Mouse (Mus musculus) erythroblast, adult 5-6 weeks (primary cell): Measurements from ENCODE around the gene Dnajc28. TPM values are rescaled to one million over a fixed set of nuclear protein-coding genes. Genes with fewer than 3 reads are reported as not detected.
"Not testable (repeated sequence)": the region's sequence is repeated elsewhere in the genome, so short reads cannot be mapped to it uniquely, and the experiment has no call there.

ENCODE experiments used
- ATAC-seq: replicated peaks from 2 replicates; pipeline ENCODE4 v1.8.0; 2016; ENCODE audit warnings: moderate number of reproducible peaks, mild to moderate bottlenecking, moderate TSS enrichment, inconsistent platforms; ENCODE audit not compliant: poor library complexity, low FRiP score, severe bottlenecking
- total RNA-seq, 2 experiments: library from RNA; stranded (forward) in 1 of 2; stranded (reverse) in 1 of 2; fragments of 150-400 nt in 1 of 2; fragments of 200-764, 138-1000 nt in 1 of 2; gene quantifications; 2 replicates each; pipeline versions ENCODE4 v1.2.3 to v1.2.4; 2015 to 2017; ENCODE audit warnings: low replicate concordance in 2 of 2

Gene Dnajc28
- total RNA-seq (2015; ENCODE audit: low replicate concordance) (4.2 TPM in 2 replicates), total RNA-seq (2017; ENCODE audit: low replicate concordance) (9.5 and 12.0 TPM in 2 replicates)

DNA sequence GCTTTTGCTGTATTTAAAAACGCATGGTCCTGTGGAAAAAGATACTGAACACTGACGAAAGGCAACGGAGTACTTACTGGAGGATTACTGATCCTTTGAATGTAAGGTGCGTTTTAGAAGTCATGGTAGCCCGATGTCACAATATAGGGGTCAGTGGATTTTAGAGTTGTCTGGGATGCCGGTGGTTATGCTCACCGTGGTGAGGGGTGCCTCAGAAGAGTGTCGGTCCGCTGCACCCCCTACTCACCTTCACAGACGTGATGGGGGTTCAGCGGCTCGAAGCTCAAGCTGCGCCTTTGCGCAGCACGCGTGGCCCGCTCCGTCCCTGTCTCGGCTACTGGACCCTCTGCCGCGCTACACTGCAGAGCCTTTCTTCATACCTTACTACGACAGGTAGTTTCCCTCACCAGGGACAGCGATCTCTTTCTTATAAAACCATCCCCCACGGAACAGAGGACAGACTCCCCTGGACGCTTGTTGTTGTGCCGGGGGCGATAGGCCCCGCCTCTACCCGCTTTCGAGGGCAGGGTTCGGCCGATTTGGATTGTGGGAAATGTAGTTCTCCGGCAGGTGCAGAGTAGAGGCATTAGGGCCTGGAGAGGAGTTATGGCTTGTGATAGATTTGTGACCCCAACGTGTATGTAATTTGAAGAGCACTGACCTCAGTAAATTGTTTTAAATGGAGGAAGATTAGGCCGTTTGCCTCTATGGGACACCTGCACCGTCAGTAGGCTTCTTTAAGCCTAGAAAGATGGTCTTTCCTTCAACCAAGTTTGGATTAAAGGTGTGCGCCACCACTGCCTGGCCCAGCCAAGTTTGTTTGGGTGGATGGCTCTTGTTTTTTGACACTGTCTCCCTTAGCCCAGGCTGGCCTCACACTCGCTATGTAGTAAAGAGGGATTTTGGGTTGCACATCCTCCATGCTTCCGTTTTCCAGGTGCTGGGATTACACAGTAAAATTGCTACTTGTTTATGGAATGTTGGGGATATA, at the start of gene Dnajc28:
TSS of gene Dnajc28 (minus strand) at position 516 of the 991 bp plus-strand sequence.
- ATAC-seq: peak; percentile 96

DNA sequence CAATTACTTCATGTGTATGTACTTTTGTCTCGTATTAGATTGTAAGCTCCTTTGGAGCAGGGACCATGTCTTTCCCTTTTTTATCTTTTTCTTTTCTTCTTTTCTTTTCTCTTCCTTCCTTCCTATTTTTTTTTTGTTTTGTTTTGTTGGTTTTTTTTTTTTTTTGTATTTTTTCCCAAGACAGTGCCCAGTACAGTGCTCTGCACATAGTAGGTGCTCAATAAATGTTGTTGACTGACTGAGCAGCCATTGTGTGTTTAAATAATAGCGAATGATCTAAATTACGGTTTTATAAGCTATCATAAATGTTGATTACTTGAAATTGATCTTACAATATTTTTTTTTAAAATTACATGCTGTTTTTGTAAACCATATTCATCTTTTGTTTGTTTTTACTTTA, 45.0 kb upstream of the Dnajc28 start:
- ATAC-seq: no peak

DNA sequence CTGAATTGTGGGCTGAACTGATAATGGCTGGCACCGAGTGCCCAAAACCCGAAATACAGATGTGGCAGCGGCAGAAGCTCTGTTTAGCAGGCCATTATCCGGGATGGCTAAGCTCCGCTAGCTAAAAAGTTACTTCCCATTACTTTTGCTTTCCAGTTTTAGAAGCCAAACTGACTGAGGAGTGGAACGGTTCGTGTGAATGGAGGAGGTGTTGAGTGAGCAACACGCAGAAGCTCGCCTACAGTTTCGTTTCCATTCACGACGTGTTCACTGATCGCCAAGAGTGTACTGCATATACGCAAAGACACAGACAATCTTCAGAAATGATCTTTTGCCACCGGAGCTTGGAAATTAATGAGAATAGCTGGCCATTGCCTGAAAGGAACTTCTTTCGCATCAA, 43.5 kb upstream of the Dnajc28 start:
- no peak for ATAC-seq

DNA sequence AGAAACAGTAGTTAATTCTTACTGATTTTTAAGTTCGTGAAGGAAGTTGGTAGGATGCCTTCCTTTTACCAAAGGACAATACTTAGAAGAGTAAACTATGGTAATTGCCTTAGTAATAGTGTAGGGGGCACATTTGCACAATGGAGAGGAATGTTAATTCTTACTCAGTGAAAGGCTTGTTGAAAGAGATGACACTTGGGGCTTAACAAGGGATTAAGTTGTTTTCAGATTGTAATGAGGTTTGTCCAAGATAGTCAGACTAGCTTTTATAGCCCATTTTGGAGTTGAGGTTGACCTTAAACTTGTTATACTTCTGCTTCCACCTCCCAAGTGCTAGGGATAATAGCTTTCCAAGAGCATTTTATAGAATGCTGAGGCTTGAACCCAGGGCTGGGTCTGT, 42.6 kb upstream of the Dnajc28 start:
- ATAC-seq: no peak

DNA sequence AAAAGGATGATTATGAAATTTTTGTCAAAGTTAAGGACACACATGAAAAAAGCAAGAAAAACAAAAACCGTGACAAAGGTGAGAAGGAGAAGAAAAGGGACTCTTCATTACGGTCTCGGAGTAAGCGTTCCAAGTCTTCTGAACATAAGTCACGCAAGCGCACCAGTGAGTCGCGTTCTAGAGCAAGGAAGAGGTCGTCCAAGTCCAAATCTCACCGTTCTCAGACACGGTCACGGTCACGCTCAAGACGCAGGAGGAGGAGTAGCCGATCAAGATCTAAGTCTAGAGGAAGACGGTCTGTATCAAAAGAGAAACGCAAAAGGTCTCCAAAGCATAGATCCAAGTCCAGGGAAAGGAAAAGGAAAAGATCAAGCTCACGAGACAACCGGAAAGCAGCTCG, 41.0 kb upstream of the Dnajc28 start:
- ATAC-seq: no peak

DNA sequence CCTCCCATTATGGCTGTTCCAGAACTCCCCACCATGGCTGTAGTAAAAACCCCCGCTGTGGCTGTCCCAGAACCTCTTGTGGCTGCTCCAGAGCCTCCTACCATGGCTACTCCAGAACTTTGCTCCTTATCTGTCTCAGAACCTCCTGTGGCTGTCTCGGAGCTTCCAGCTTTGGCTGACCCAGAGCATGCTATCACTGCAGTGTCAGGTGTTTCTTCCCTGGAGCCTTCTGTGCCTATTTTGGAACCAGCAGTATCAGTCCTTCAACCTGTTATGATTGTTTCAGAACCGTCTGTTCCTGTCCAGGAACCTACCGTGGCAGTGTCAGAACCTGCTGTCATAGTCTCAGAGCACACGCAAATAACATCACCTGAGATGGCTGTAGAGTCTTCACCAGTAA, 39.6 kb upstream of the Dnajc28 start:
- ATAC-seq: no peak

DNA sequence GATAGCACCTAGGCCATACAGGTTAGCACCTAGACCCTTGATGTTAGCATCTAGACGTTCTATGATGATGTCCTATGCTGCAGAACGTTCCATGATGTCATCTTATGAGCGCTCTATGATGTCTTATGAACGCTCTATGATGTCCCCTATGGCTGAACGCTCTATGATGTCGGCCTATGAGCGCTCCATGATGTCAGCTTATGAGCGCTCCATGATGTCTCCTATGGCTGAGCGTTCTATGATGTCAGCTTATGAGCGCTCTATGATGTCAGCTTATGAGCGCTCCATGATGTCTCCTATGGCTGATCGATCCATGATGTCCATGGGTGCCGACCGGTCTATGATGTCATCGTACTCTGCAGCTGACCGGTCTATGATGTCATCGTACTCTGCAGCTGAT, 38.5 kb upstream of the Dnajc28 start:
- no peak for ATAC-seq

DNA sequence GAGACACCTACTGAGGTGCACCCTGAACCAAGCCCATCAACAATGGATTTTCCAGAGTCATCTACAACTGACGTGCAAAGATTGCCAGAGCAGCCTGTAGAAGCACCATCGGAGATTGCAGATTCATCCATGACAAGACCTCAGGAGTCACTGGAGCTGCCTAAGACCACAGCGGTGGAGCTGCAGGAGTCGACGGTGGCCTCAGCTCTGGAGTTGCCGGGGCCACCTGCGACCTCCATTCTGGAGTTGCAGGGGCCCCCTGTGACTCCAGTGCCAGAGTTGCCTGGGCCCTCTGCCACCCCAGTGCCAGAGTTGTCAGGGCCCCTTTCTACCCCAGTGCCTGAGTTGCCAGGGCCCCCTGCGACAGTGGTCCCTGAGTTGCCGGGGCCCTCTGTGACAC, 36.5 kb upstream of the Dnajc28 start:
- ATAC-seq: 0 out of 2 replicates have a peak, but pooled peaks have one; percentile 4

DNA sequence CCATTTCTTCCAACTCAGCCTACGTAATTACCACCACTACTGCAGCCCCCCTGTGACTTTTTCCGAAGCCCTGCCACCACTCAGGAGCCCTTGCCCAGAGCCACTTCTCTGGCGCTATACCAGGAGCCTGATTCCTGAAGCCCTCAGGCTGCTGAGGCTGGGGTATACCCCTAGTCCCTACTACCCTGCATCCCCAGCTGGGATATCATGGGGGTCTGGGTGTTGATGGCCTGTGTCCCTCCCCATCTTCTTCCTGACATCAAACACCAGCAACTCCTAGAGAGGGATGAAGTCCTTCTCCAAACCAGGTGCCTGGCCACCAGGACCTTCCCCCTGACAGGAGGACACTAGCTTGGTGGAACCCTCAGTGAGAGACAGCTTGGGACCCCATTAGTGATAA, 33.4 kb upstream of the Dnajc28 start:
- ATAC-seq: no peak

DNA sequence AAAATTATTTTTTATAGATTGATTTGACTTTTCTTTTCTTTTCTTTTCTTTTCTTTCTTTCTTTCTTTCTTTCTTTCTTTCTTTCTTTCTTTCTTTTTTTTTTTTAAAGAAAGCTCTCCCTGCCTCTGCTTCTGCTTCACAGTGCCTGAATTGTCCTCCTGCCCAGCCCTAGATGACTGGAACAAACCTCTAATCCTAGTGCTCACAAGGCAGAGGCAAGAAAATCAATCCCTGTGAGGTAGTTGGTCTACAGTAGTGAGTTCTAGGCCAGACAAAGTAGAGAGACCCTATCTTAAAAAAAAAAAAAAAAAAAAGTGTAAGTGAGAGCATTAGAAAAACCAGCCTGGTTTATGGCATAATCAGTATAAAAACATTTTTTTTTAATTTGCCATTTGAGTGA, 31.0 kb upstream of the Dnajc28 start:
- ATAC-seq: no peak

DNA sequence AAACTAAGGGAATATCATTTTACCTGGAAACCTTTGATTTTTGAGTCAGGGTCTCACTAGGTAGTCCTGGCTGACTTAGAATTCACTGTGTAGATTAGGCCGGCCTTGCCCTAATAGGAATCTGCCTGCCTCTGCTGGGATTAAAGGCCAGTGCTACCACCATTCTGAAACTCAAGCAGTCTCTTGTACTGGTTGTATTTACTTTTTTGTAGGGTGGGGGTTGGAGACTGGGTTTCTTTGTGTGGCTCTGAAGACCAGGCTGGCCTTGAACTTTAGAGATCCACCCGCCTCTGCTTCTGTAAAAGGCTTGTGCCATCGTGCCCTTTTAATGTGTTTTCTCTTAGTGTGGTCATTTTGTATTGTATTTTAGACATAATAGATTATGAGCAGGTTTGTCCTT, 30.4 kb upstream of the Dnajc28 start:
- no peak for ATAC-seq

DNA sequence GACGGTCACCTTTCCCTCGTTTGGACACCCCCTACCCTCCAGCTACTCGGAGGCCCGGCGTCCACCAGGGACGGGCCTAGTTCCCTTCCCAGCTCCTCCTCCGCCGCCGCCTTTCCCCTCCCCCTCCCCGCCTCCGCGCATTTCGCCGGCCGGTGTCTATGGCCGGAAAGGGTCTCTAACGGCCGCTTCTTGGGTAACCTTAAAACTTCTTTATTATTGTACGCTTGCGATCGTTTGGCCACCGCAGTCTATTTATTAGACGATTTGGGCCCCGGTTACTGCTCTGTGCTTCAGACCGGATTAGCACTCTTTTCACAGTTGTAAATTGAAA, 29.4 kb upstream of the Dnajc28 start:
- peak; percentile 70 for ATAC-seq

DNA sequence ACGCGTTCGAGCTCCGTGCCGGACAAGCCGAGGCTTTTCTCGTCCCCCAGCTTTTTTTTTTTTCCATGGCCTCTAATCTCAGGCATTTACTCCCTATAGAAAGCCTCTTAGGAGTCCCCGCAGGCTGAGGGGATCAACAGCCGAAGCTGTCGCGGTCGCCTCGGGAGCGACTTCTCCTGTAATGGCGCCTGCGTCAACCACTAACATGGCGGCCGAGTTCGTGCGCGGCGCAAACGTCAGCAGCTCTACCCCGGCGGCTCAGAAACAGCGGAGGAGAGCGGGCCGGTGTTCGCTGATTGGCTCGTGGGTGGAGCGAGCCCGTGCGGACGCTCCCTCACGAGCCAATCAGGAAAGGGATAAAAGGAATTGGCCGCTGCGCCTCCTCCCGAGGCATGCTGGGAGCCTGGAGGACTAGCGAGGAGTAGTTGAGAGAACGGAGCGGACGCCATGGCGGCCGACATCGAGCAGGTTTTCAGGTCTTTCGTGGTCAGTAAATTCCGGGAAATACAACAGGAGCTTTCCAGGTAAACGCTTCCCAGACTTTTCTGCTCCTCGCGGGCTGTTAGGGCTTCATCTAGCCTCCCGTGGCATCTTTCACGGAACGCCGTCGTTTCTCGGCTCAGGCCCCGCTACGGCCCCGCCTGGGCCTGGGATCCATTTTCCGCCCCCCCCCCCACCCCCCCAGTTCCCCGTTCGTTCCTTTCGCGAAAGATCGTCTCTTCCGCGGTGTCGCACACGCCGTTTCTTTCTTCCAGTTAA, 28.8 kb upstream of the Dnajc28 start, which contains the start of gene Son:
TSS of gene Son (plus strand) at position 46 of the 759 bp plus-strand sequence.
- ATAC-seq: peak; percentile 90

DNA sequence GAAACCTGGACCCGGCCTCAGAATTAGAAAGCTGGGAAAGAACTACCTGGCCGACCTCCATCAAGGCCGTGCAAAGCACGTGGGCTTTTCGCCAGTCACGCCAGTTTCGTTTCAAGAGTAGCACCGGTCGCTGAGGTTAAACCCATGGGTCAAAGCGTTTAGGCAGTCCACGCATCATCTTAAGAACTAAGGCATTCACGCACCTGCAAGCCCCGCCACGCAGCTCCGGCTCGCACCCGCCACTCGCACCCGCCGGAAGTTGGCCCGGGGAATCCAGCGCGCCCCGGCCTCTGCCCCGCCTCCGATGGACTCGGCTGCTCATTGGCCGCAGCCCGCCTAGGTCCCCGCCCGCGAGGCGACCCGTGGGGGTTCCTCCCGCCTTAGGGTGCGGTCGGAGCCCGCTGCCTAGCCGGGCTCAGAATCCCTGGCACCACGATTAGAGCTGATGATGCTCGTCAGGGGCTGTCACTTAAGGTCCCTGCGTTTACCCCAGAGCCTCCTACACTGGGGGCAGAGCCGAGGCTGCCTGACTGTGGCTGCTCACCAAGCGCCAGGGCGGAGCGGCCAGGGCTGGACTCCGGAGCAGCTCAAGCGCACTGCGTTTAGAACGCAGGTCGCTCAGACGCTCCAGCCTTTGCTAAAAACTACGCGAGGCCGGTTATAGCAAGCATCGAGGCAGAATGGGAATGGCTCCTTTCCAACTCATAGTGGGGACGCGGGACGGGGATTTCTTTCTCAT, 28.0 kb upstream of the Dnajc28 start, which contains the start of gene Gart:
TSS of gene Gart (minus strand) at position 272 of the 739 bp plus-strand sequence.
- ATAC-seq: peak; percentile 87

DNA sequence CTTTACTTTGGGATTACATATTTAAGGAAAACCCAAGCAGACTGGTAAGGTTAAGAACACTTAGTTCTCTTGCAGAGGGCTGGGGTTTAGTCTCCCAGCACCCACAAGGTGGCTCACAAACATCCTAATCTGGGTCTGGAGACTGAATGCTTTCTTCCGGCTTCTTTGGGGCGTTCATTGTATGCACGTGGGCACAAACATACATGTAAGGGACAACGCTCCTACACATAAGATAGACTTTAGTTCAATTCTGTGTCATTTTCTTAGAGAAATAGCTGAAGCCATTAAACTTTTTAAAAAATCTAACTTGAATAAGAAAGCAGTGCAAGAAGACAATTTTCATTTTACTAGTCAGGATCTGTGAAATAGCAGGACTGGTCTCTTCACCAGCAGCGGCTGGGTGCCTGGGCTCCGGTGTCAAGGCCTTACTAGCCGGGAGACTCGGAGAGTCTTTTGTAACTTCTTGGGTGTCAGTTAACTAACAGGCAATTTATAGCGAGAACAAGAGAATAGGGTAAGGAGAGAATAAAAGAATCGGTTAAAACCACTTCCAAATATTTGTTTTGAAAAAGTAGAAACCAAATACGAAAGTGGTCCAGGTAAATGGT, 27.3 kb upstream of the Dnajc28 start:
- ATAC-seq: no peak

DNA sequence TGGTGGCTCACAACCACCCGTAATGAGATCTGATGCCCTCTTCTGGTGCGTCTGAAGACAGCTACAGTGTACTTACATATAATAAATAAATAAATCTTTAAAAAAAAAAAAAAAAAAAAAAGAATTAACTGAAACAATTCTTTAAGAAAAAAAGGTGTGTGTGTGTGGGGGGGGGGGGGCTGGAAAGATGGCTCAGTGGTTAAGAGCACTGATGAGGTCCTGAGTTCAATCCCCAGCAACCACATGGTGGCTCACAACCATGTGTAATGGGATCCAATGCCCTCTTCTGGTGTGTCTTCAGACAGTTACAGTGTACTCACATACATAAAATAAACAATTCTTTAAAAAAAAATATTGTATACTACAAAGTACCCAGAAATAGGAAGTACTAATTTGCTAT, 26.6 kb upstream of the Dnajc28 start:
- not testable (repeated sequence) for ATAC-seq

DNA sequence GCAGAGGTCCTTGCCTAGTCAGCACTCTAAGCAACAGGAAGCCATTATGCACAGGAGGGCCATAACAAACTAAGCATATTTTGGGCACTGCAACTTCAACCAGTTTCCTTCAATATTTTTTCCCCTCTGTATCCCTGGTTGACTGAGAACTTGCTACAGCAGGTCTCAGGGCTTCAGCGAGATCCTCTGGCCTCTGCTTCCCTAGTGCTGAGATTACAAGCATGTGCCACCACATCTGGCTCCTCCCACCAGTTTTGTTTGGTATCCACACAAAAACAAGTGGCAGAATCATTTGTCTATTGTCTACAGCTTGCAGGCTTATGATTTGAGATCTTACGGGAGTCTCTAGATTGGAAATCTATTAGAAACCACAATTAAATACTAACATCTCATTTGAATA, 26.1 kb upstream of the Dnajc28 start:
- ATAC-seq: no peak

DNA sequence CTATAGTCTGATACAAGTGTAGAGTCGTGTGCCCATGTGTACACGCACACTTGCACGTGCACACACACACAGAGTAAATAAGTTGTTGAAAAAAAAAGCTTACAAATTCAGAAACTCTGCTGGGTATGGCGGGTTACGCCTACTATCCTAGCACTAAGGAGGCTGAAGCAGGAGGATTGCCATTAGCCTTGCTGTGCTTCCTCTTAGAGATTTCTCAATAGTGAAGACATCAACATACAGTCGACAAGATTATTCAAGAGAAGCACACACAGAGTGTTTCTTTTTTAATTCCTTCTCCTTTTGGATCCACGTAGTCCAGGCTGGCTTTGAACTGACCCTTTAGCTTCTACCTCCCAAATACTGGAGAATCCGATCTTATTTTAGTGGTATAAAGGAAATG, 21.3 kb upstream of the Dnajc28 start:
- no peak for ATAC-seq

DNA sequence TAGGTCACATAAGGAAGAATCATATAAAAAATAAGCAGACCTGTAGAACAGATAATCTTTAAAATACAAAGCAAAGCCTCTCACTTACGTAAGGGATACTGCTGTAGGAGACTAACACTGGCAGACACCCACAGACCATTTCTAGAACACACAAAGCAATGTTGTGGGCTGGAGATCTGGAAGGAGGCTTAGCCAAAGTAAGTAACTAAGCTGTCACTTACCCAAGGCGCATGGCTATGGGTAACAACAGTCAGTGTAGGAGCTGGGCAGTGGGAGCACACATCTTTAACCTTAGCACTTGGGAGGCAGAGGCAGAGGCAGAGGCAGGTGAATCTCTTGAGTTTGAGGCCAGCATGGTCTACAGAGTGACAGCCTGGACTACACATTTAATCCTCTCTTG, 20.8 kb upstream of the Dnajc28 start:
- ATAC-seq: no peak

DNA sequence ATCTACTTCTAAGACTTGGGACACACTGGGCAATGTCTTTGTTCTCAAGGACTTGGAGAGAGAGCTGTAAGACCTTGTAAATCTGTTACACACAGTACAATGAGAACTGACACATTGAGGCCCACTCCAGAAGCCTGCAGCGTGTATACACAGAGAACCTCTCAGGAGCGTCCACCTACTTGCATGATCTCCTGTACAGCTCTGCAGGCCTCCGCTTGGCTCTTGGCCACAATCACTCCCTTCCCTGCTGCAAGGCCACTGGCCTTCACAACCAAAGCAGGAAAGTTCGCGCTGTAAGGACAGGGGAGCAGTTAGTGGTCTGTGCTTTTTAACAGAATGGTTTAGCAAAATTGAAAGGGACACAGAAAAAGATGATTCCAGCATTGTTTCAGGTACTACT, 20.3 kb upstream of the Dnajc28 start:
- no peak for ATAC-seq
